In genomic region chr10:12573601-12574000, GRCm38 (mm10) we compare ENCODE assay signal across 9 mouse cellular contexts.
DNase-seq lines count a peak whose midpoint lies in the region; ATAC-seq and TF ChIP-seq lines count a peak whose summit lies in the region.
"Had no signal": no experiment of that assay in that cellular context is flagged by ENCODE, and none has a peak within 500 bp of the region (broad histone marks: within the 10 kb centered on the region; RNA-seq: fewer than 3 reads in every experiment).

No protein-coding gene starts in this region.

- DNase-seq in midbrain, embryonic 11.5 days (ENCODE audit: low spot score, missing footprints): no peak
- no peak for DNase-seq in midbrain, embryonic 14.5 days
- no peak for DNase-seq in frontal cortex, postnatal 10 days (ENCODE audit: low spot score in 2 of 2)
- no peak for DNase-seq in left cerebral cortex, adult 11 months (ENCODE audit: low spot score)
- DNase-seq in thymus, postnatal 0 days (ENCODE audit: low spot score): no peak

- no peak for TF ChIP-seq POLR2A in bone marrow macrophage, adult 2 months (IDR thresholded peaks at IDR 0.05; ENCODE audit: borderline replicate concordance, low read depth, low read length)

- H3K4me2 ChIP-seq in midbrain, embryonic 11.5 days: no peak overlapping the region
- no peak overlapping the region for H3K4me2 ChIP-seq in midbrain, embryonic 14.5 days (ENCODE audit: low read length)
- H3K4me2 ChIP-seq in heart, embryonic 15.5 days: 0 out of 2 replicates have a peak overlapping the region, but pooled peaks have one; percentile 8
- H3K4me2 ChIP-seq: embryonic facial prominence, embryonic 15.5 days had no signal

- H3K9ac ChIP-seq in midbrain, embryonic 11.5 days (ENCODE audit: low read length): no peak overlapping the region
- H3K9ac ChIP-seq in midbrain, embryonic 14.5 days (replicated peaks; ENCODE audit: low read length): no peak overlapping the region
- no peak overlapping the region for H3K9ac ChIP-seq in heart, embryonic 15.5 days
- H3K9ac ChIP-seq: embryonic facial prominence, embryonic 15.5 days had no signal

- no peak overlapping the region for H3K27ac ChIP-seq in midbrain, embryonic 11.5 days (ENCODE audit: low read depth, low read length)
- H3K27ac ChIP-seq in midbrain, embryonic 14.5 days (replicated peaks; ENCODE audit: low read depth, low read length): no peak overlapping the region
- peak overlapping the region; percentile 56 for H3K27ac ChIP-seq in bone marrow macrophage, adult 2 months (ENCODE audit: insufficient read depth, low read depth, low read length)
- H3K27ac ChIP-seq in heart, embryonic 15.5 days: no peak overlapping the region
- H3K27ac ChIP-seq in macrophage: peak overlapping the region; percentile 71
- H3K27ac ChIP-seq: embryonic facial prominence, embryonic 15.5 days had no signal

- no peak overlapping the region for H3K4me3 ChIP-seq in midbrain, embryonic 11.5 days (ENCODE audit: low read depth, low read length)
- H3K4me3 ChIP-seq in midbrain, embryonic 14.5 days (replicated peaks; ENCODE audit: low read depth, low read length): no peak overlapping the region
- H3K4me3 ChIP-seq in bone marrow macrophage, adult 2 months (ENCODE audit: insufficient read depth, low read length): no peak overlapping the region
- no peak overlapping the region for H3K4me3 ChIP-seq in heart, embryonic 15.5 days
- no peak overlapping the region for H3K4me3 ChIP-seq in macrophage (ENCODE audit: inconsistent target)
- H3K4me3 ChIP-seq: embryonic facial prominence, embryonic 15.5 days had no signal

- H3K36me3 ChIP-seq in midbrain, embryonic 11.5 days (ENCODE audit: control insufficient read depth, insufficient read depth, low read length): no peaks in the 10 kb centered on the region
- no peaks in the 10 kb centered on the region for H3K36me3 ChIP-seq in midbrain, embryonic 14.5 days (ENCODE audit: control insufficient read depth, insufficient read depth, low read length)
- H3K36me3 ChIP-seq in heart, embryonic 15.5 days: no peaks in the 10 kb centered on the region
- no peaks in the 10 kb centered on the region for H3K36me3 ChIP-seq in macrophage (ENCODE audit: inconsistent target)
- H3K36me3 ChIP-seq: embryonic facial prominence, embryonic 15.5 days had no signal

- no peaks in the 10 kb centered on the region for H3K79me2 ChIP-seq in macrophage (ENCODE audit: inconsistent target)

- 3% methylated on average over 5 of the region's 6 CpGs for WGBS in midbrain, embryonic 11.5 days
- 17% methylated on average over 5 of the region's 6 CpGs for WGBS in midbrain, embryonic 14.5 days
- 18% methylated on average over 6 of the region's 6 CpGs for WGBS in heart, embryonic 15.5 days
- WGBS in macrophage (ENCODE audit: missing documents): 1% methylated on average over 5 of the region's 6 CpGs

- peak; percentile 28 for ATAC-seq in midbrain, embryonic 11.5 days (ENCODE audit: low FRiP score)
- no peak for ATAC-seq in midbrain, embryonic 14.5 days (ENCODE audit: low FRiP score, low TSS enrichment)
- no peak for ATAC-seq in heart, embryonic 15.5 days (replicated peaks; ENCODE audit: insufficient number of reproducible peaks, insufficient read depth, low FRiP score, low read depth)

- no peaks in the 10 kb centered on the region for H3K27me3 ChIP-seq in midbrain, embryonic 11.5 days (ENCODE audit: control insufficient read depth, insufficient read depth, low read length)
- no peaks in the 10 kb centered on the region for H3K27me3 ChIP-seq in midbrain, embryonic 14.5 days (ENCODE audit: control insufficient read depth, insufficient read depth, low read length)
- no peaks in the 10 kb centered on the region for H3K27me3 ChIP-seq in heart, embryonic 15.5 days
- H3K27me3 ChIP-seq: embryonic facial prominence, embryonic 15.5 days had no signal

- H3K9me3 ChIP-seq in midbrain, embryonic 11.5 days (ENCODE audit: control insufficient read depth, low read length): no peaks in the 10 kb centered on the region
- H3K9me3 ChIP-seq in midbrain, embryonic 14.5 days (ENCODE audit: control insufficient read depth, low read length): no peaks in the 10 kb centered on the region
- no peaks in the 10 kb centered on the region for H3K9me3 ChIP-seq in heart, embryonic 15.5 days (replicated peaks)
- H3K9me3 ChIP-seq: embryonic facial prominence, embryonic 15.5 days had no signal

- no peak for TF ChIP-seq CTCF in bone marrow macrophage, adult 2 months (IDR thresholded peaks at IDR 0.05; ENCODE audit: low read depth, low read length)

- peaks cover 10% of the 10 kb centered on the region for H3K4me1 ChIP-seq in midbrain, embryonic 11.5 days (ENCODE audit: control insufficient read depth, insufficient read depth, low read length)
- peaks cover 10% of the 10 kb centered on the region; the same call in 1 of the 2 replicates for H3K4me1 ChIP-seq in midbrain, embryonic 14.5 days (ENCODE audit: control insufficient read depth, insufficient read depth, low read length)
- peaks cover 17% of the 10 kb centered on the region for H3K4me1 ChIP-seq in bone marrow macrophage, adult 2 months (ENCODE audit: control insufficient read depth, insufficient read depth, low read length)
- H3K4me1 ChIP-seq in heart, embryonic 15.5 days (replicated peaks): peaks cover 21% of the 10 kb centered on the region

Comparison
In these comparisons a context has a peak if more than half of its experiments do, and no peak if none do; other contexts are left out.
1. H3K27ac ChIP-seq: peak in bone marrow macrophage, adult 2 months (single experiment) and macrophage (single experiment); none in midbrain, embryonic 11.5 days (single experiment), midbrain, embryonic 14.5 days (single experiment) and heart, embryonic 15.5 days (single experiment).